Mouse (Mus musculus) heart, embryonic 16.5 days (tissue): ENCODE measurements at regions not wholly inside any gene's neighbourhood (a gene's known extent, or its start where the extent isn't known, plus 50 kb on each side); places are given as distances from the start of the nearest gene placed in this dataset.

Experiments used
- ATAC-seq: fragments of 200-750 bp; cut with Nextera tagmentation; replicated peaks from 2 replicates; pipeline ENCODE4 v1.8.0; 2017; ENCODE audit warnings: moderate number of reproducible peaks; ENCODE audit not compliant: insufficient read depth, low FRiP score; ENCODE audit errors: extremely low read depth
- H3K27ac ChIP-seq: fragments of 300-500 bp; sonication (generic); 2 replicates; pipeline ENCODE4 v1.5.1; 2014; ENCODE audit warnings: mild to moderate bottlenecking, low read length, control low read depth, moderate library complexity
- H3K27me3 ChIP-seq: fragments of 300-500 bp; sonication (generic); 2 replicates; pipeline ENCODE4 v1.6.1; 2014; ENCODE audit warnings: low read length, mixed read lengths; ENCODE audit not compliant: control insufficient read depth, insufficient read depth
- H3K36me3 ChIP-seq: fragments of 300-500 bp; sonication (generic); 2 replicates; pipeline ENCODE4 v1.6.1; 2014; ENCODE audit not compliant: control insufficient read depth, insufficient read depth
- H3K4me1 ChIP-seq: fragments of 300-500 bp; sonication (generic); 2 replicates; pipeline ENCODE4 v1.6.1; 2014; ENCODE audit warnings: low read length, mixed read lengths; ENCODE audit not compliant: control insufficient read depth, insufficient read depth
- H3K4me2 ChIP-seq: fragments of 300-500 bp; sonication (generic); 2 replicates; pipeline ENCODE4 v1.6.1; 2014; ENCODE audit warnings: low read depth, mild to moderate bottlenecking, control low read depth, low read length
- H3K4me3 ChIP-seq: fragments of 300-500 bp; sonication (generic); 2 replicates; pipeline ENCODE4 v1.5.1; 2014; ENCODE audit warnings: mild to moderate bottlenecking, control low read depth, low read length
- H3K9ac ChIP-seq: fragments of 300-500 bp; sonication (generic); 2 replicates; pipeline ENCODE4 v1.6.1; 2014; ENCODE audit warnings: low read length, control low read depth
- H3K9me3 ChIP-seq: fragments of 300-500 bp; sonication (generic); replicated peaks from 2 replicates; pipeline ENCODE4 v1.6.1; 2016; ENCODE audit warnings: low read length; ENCODE audit not compliant: control insufficient read depth
- WGBS: fragments of 180-500 bp; shearing (Covaris S2); extraction: QIAGEN DNeasy Blood & Tissue Kit; methylation state at CpG from one replicate; pipeline ENCODE4 v1.1.7; 2014; 5-methylcytosine and 5-hydroxymethylcytosine counted together

- H3K9ac ChIP-seq: no peak overlapping the region
- ATAC-seq: no peak
- 79% methylated on average over 7 of the region's 7 CpGs for WGBS
These were observed 358.3 kb upstream of the Mmadhc start for GRCm38 (mm10) chr2:50654953-50655324.

DNA sequence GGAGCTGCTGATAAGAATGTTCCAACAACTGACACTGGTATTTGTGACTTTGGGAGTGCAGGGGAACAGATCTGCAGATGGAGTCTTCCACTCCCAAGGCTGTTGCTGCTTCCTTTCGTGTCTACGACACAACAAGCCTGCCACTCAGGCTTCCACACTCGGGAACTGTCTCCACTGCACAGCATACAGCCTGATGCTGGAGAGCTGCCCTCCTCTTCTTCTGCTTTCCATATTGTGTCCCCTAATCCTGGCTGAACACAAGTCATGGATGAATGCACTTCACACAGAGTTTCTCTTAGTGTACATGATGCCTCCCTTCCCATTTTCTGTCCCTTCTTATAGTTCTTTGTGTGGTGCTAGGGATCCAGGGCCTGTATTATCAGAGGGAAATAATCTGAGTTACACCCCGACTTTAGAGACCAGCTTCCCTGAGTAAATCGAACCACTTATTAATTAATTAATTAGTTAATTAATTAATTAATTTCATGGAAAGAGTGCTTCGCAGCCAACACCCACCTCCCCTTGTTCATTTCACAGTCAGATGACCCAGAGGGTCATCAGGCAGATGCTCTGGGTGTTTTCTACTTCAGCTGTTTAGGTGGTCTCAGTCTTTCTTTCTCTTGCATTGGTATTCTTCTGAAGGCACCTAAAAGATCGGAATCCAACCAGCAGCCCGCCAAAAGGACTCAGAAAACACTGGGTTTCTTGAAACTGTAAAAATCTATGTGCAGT lies 357.8 kb upstream of the Mmadhc start:
- no peaks in the 10 kb centered on the region for H3K27me3 ChIP-seq
- H3K27ac ChIP-seq: no peak overlapping the region
- WGBS: 68% methylated on average over 8 of the region's 8 CpGs

More at GRCm38 (mm10) chr2:50654953-50655324, 358.3 kb upstream of the Mmadhc start:
- no peaks in the 10 kb centered on the region for H3K9me3 ChIP-seq
- no peak overlapping the region for H3K4me2 ChIP-seq
- H3K27me3 ChIP-seq: no peaks in the 10 kb centered on the region
- H3K4me3 ChIP-seq: no peak overlapping the region
- H3K27ac ChIP-seq: no peak overlapping the region
- no peaks in the 10 kb centered on the region for H3K36me3 ChIP-seq
- no peaks in the 10 kb centered on the region for H3K4me1 ChIP-seq

DNA sequence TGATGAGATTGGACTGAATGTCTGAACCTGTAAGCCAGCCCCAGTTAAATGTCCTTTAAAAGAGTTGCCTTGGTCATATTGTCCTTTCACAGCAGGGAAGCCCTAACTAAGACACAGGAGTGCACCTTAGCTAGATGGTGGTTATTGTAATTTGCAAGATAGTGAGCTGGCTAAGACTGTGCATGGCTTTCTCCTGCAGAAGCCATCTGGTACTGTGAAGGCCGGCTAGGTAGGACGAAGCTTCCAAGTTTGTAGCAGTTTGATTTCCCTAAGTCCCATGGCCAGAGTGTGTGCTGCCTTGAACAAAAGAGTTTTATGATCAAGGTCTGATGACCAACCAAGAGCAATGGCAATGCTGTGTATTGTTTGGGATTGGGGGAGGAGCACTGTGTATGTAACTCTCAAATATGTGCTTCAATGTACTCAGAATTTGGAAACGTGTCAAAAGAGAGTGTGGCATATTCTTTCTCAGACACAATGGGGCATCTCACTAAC lies 356.6 kb upstream of the Mmadhc start:
- Histone ChIP-seq H3K9ac (no peak overlapping the region), H3K27ac (no peak overlapping the region), H3K27me3 (no peaks in the 10 kb centered on the region), H3K4me3 (no peak overlapping the region), H3K4me1 (no peaks in the 10 kb centered on the region), H3K36me3 (no peaks in the 10 kb centered on the region), H3K9me3 (no peaks in the 10 kb centered on the region), H3K4me2 (no peak overlapping the region)
- WGBS: 86% methylated on average over 3 of the region's 3 CpGs
- no peak for ATAC-seq

More for the DNA sequence above, 357.8 kb upstream of the Mmadhc start:
- no peak overlapping the region for H3K4me3 ChIP-seq
- no peak for ATAC-seq
- no peaks in the 10 kb centered on the region for H3K4me1 ChIP-seq
- no peaks in the 10 kb centered on the region for H3K36me3 ChIP-seq
- no peak overlapping the region for H3K9ac ChIP-seq
- H3K9me3 ChIP-seq: no peaks in the 10 kb centered on the region
- no peak overlapping the region for H3K4me2 ChIP-seq

DNA sequence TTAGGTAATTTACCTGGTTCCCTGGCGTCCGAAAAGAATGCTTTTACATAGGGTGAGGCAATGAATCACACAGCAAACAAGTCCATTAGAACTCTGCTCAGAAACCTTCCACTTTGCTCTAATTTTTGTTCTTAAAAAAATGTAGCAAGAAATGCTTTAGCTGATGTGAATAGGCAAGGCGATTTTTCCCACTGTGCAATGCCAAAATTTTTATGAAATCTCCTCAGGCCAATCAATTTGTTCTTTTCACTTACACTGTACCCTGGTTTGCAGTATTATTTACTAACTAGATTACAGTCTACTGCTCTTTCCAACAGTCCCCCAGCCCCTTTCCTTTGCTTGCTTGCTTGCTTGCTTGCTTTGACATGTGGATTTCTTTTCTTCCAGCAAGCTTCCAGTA lies 353.1 kb upstream of the Mmadhc start:
- H3K4me3 ChIP-seq: no peak overlapping the region
- 80% methylated on average over 3 of the region's 3 CpGs for WGBS
- no peak overlapping the region for H3K27ac ChIP-seq
- H3K36me3 ChIP-seq: no peaks in the 10 kb centered on the region
- no peaks in the 10 kb centered on the region for H3K27me3 ChIP-seq
- no peak overlapping the region for H3K9ac ChIP-seq
- H3K9me3 ChIP-seq: no peaks in the 10 kb centered on the region
- H3K4me2 ChIP-seq: no peak overlapping the region
- no peaks in the 10 kb centered on the region for H3K4me1 ChIP-seq
- ATAC-seq: no peak

DNA sequence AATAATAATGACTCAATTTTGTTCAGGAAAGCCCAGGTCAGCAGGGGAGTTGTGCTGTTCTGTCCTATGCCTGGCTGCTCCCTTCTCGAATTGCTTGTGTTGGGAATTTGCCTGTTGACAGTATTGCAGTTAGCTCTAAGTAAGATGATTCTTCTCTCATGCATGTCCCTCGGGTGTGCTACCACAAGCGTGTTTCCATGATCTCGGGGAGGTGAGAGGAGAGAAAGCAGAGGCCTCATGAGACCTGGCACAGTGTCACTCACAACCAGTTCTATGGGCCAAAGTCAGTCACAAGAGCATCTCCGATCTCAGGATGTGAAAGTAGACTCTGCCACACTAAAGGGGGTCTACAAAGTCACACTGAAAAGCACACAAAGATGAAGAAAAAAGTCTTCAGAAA lies 346.6 kb upstream of the Mmadhc start:
- no peaks in the 10 kb centered on the region for H3K27me3 ChIP-seq
- WGBS: 81% methylated on average over 5 of the region's 5 CpGs
- ATAC-seq: no peak
- no peak overlapping the region for H3K4me3 ChIP-seq
- H3K9ac ChIP-seq: no peak overlapping the region
- no peaks in the 10 kb centered on the region for H3K4me1 ChIP-seq
- H3K9me3 ChIP-seq: no peaks in the 10 kb centered on the region
- no peaks in the 10 kb centered on the region for H3K36me3 ChIP-seq
- no peak overlapping the region for H3K27ac ChIP-seq
- no peak overlapping the region for H3K4me2 ChIP-seq

DNA sequence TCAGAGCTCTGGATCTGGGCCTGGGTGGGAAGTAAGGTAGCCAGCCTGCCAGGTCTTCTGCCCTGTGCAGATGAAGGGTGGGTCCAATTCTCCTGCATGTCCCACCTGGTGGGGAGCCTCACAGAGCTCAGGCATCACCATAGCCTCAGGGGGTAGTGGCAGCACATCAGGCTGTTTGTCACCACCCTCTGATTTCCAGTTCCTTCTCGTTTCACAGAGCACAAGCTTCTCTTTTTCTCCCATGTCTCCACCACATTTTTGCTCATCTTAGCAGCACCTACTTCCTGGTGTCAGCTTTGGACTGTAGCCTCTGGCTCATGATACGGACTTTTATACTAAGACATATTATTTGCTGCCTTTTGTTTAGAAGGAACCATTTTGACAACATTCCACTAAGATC lies 345.6 kb upstream of the Mmadhc start:
- Histone ChIP-seq H3K9ac (no peak overlapping the region), H3K27me3 (no peaks in the 10 kb centered on the region), H3K9me3 (no peaks in the 10 kb centered on the region), H3K36me3 (no peaks in the 10 kb centered on the region), H3K4me2 (no peak overlapping the region), H3K4me3 (no peak overlapping the region), H3K27ac (no peak overlapping the region), H3K4me1 (no peaks in the 10 kb centered on the region)
- 48% methylated on average over 2 of the region's 2 CpGs for WGBS
- no peak for ATAC-seq

DNA sequence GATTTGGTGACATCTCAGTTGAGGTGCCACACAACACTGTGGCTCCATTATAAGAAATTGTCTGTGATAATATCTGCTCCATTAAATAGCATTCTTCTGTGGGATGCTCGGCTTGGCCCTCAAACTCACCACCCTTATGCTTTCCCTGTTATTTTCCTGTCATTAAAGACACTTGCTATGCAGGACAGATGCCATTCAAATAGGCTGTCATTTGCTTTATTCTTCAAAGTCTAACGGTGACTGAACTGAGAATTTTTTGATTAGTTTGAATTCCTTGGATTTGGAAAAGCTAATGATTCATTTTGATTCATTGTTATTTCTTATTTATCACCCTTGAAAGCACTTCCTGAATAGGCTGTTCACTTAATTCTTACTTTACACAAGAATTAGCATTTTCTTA lies 339.3 kb upstream of the Mmadhc start:
- no peak for ATAC-seq
- WGBS: 69% methylated on average over 2 of the region's 2 CpGs
- no peak overlapping the region for H3K9ac ChIP-seq

DNA sequence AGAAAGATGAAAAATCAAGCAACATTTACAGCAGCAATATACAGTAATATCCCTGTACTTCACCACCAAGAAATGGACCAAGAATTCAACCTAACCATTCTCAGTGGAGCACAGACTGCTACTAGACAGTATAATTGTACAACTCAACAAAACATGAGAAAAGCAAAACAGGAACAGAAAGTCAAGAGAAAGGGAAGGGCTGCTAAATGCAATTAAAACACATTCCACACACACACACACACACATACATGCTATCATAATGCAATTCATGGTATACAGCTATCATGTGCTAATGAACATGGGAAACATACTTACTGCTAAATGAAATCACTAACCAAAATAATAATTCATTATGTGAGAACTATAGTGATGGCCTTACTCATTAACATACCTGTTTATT lies 335.2 kb upstream of the Mmadhc start:
- H3K4me2 ChIP-seq: no peak overlapping the region
- H3K4me3 ChIP-seq: no peak overlapping the region
- no peaks in the 10 kb centered on the region for H3K36me3 ChIP-seq
- H3K27ac ChIP-seq: no peak overlapping the region
- no peaks in the 10 kb centered on the region for H3K4me1 ChIP-seq
- no peaks in the 10 kb centered on the region for H3K27me3 ChIP-seq
- H3K9ac ChIP-seq: no peak overlapping the region
- H3K9me3 ChIP-seq: no peaks in the 10 kb centered on the region
- ATAC-seq: no peak

More for the DNA sequence above, 339.3 kb upstream of the Mmadhc start:
- no peak overlapping the region for H3K4me3 ChIP-seq
- H3K27ac ChIP-seq: no peak overlapping the region
- H3K36me3 ChIP-seq: no peaks in the 10 kb centered on the region
- H3K9me3 ChIP-seq: no peaks in the 10 kb centered on the region
- no peaks in the 10 kb centered on the region for H3K4me1 ChIP-seq
- no peaks in the 10 kb centered on the region for H3K27me3 ChIP-seq
- no peak overlapping the region for H3K4me2 ChIP-seq

DNA sequence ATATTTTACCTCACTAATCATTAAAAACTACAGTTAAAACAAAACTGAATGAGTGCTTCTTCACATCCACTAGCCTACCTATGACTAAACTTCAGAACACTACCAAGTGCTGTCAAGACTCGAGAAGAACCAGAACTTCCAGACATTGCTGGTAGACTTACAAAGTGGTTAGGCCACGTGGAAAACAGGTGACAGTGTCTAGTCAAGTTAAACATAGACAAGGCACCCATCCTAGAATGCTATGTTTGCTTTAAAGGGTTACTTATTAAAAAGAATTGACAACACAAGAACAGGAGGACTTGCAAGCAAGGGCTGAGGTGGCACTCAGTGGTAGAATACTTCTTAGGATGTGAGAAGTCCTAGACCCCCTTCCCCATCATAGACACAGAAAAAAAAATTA lies 330.9 kb upstream of the Mmadhc start:
- WGBS: 58% methylated on average over 2 of the region's 2 CpGs
- no peak for ATAC-seq
- no peaks in the 10 kb centered on the region for H3K9me3 ChIP-seq
- H3K9ac ChIP-seq: no peak overlapping the region
- H3K27ac ChIP-seq: no peak overlapping the region
- no peaks in the 10 kb centered on the region for H3K27me3 ChIP-seq
- no peak overlapping the region for H3K4me2 ChIP-seq
- H3K4me1 ChIP-seq: no peaks in the 10 kb centered on the region
- no peak overlapping the region for H3K4me3 ChIP-seq
- no peaks in the 10 kb centered on the region for H3K36me3 ChIP-seq
